Mouse (Mus musculus) liver, embryonic 16.5 days (tissue): ENCODE measurements at regions not wholly inside any gene's neighbourhood (a gene's known extent, or its start where the extent isn't known, plus 50 kb on each side); places are given as distances from the start of the nearest gene placed in this dataset.

Source experiments
- ATAC-seq: fragments of 200-750 bp; cut with Nextera tagmentation; 2 replicates; pipeline ENCODE4 v1.8.0; 2017; ENCODE audit warnings: low read depth, mild to moderate bottlenecking, moderate number of reproducible peaks, moderate library complexity
- H3K27ac ChIP-seq: fragments of 300-500 bp; sonication (generic); 2 replicates; pipeline ENCODE4 v1.5.1; 2014; ENCODE audit warnings: mild to moderate bottlenecking, low read length
- H3K27me3 ChIP-seq: fragments of 300-500 bp; sonication (generic); 2 replicates; pipeline ENCODE4 v1.6.1; 2014; ENCODE audit warnings: low read depth, low read length, mixed read lengths; ENCODE audit not compliant: control insufficient read depth, insufficient read depth
- H3K36me3 ChIP-seq: fragments of 300-500 bp; sonication (generic); 2 replicates; pipeline ENCODE4 v1.6.1; 2014; ENCODE audit warnings: mild to moderate bottlenecking; ENCODE audit not compliant: control insufficient read depth, insufficient read depth
- H3K4me1 ChIP-seq: fragments of 300-500 bp; sonication (generic); 2 replicates; pipeline ENCODE4 v1.6.1; 2014; ENCODE audit warnings: low read depth, low read length, mixed read lengths; ENCODE audit not compliant: control insufficient read depth
- H3K4me2 ChIP-seq: fragments of 300-500 bp; sonication (generic); 2 replicates; pipeline ENCODE4 v1.6.1; 2014; ENCODE audit warnings: low read depth, low read length, mixed read lengths
- H3K4me3 ChIP-seq: fragments of 300-500 bp; sonication (generic); 2 replicates; pipeline ENCODE4 v1.5.1; 2014; ENCODE audit warnings: low read depth, mild to moderate bottlenecking, low read length
- H3K9ac ChIP-seq: fragments of 300-500 bp; sonication (generic); 2 replicates; pipeline ENCODE4 v1.6.1; 2014; ENCODE audit warnings: low read depth, low read length
- H3K9me3 ChIP-seq: fragments of 300-500 bp; sonication (generic); replicated peaks from 2 replicates; pipeline ENCODE4 v1.6.1; 2016; ENCODE audit warnings: low read length; ENCODE audit not compliant: control insufficient read depth
- WGBS: fragments of 180-500 bp; shearing (Covaris S2); extraction: QIAGEN DNeasy Blood & Tissue Kit; methylation state at CpG from one replicate; pipeline ENCODE4 v1.1.7; 2014; ENCODE audit not compliant: insufficient replicate concordance; 5-methylcytosine and 5-hydroxymethylcytosine counted together

- 58% methylated on average over 2 of the region's 2 CpGs for WGBS
- Histone ChIP-seq H3K4me1 (no peaks in the 10 kb centered on the region), H3K27me3 (no peaks in the 10 kb centered on the region), H3K9ac (no peak overlapping the region), H3K4me3 (no peak overlapping the region), H3K9me3 (0 out of 2 replicates have a peak, but pooled peaks cover under 1% of the 10 kb centered on the region), H3K27ac (no peak overlapping the region), H3K36me3 (no peaks in the 10 kb centered on the region), H3K4me2 (no peak overlapping the region)
- ATAC-seq, result no peak
Observed at GRCm38 (mm10) chr5:119579288-119579687, 91.2 kb upstream of the Tbx3 start.

- Histone ChIP-seq H3K4me1 (no peaks in the 10 kb centered on the region), H3K4me3 (no peak overlapping the region), H3K4me2 (no peak overlapping the region), H3K27me3 (no peaks in the 10 kb centered on the region), H3K9ac (no peak overlapping the region), H3K9me3 (no peaks in the 10 kb centered on the region), H3K27ac (no peak overlapping the region), H3K36me3 (no peaks in the 10 kb centered on the region)
- WGBS, result 54% methylated on average over 2 of the region's 2 CpGs
- no peak for ATAC-seq
Observed at GRCm38 (mm10) chr5:119579806-119580205, 90.7 kb upstream of the Tbx3 start.

GRCm38 (mm10) chr5:119580395-119580794, 90.1 kb upstream of the Tbx3 start:
- H3K27me3 ChIP-seq, result no peaks in the 10 kb centered on the region
- no peak overlapping the region for H3K27ac ChIP-seq
- H3K4me3 ChIP-seq, result no peak overlapping the region
- no peaks in the 10 kb centered on the region for H3K9me3 ChIP-seq
- WGBS, result 26% methylated on average over 6 of the region's 6 CpGs
- no peak overlapping the region for H3K4me2 ChIP-seq
- H3K36me3 ChIP-seq, result no peaks in the 10 kb centered on the region
- no peak overlapping the region for H3K9ac ChIP-seq
- no peaks in the 10 kb centered on the region for H3K4me1 ChIP-seq
- peak; percentile 71 for ATAC-seq

- H3K27ac ChIP-seq, result no peak overlapping the region
Observed at GRCm38 (mm10) chr5:119580798-119581197, 89.7 kb upstream of the Tbx3 start.

GRCm38 (mm10) chr5:119584389-119584788, 86.1 kb upstream of the Tbx3 start:
- Histone ChIP-seq H3K36me3 (no peaks in the 10 kb centered on the region), H3K4me2 (no peak overlapping the region), H3K9me3 (no peaks in the 10 kb centered on the region), H3K4me3 (no peak overlapping the region), H3K9ac (no peak overlapping the region), H3K27ac (no peak overlapping the region), H3K27me3 (no peaks in the 10 kb centered on the region), H3K4me1 (no peaks in the 10 kb centered on the region)
- ATAC-seq, result no peak
- WGBS, result 42% methylated on average over 2 of the region's 2 CpGs

More at GRCm38 (mm10) chr5:119580798-119581197, 89.7 kb upstream of the Tbx3 start:
- WGBS, result 28% methylated on average over 2 of the region's 2 CpGs
- H3K36me3 ChIP-seq, result no peaks in the 10 kb centered on the region
- no peak overlapping the region for H3K9ac ChIP-seq
- no peaks in the 10 kb centered on the region for H3K27me3 ChIP-seq
- H3K4me1 ChIP-seq, result no peaks in the 10 kb centered on the region
- H3K9me3 ChIP-seq, result no peaks in the 10 kb centered on the region
- H3K4me3 ChIP-seq, result no peak overlapping the region
- H3K4me2 ChIP-seq, result no peak overlapping the region
- peak; percentile 73 for ATAC-seq

GRCm38 (mm10) chr5:119584914-119585313, 85.6 kb upstream of the Tbx3 start:
- WGBS, result 63% methylated on average over 5 of the region's 5 CpGs
- no peaks in the 10 kb centered on the region for H3K9me3 ChIP-seq

GRCm38 (mm10) chr5:119586391-119587058, 83.9 kb upstream of the Tbx3 start:
- no peaks in the 10 kb centered on the region for H3K36me3 ChIP-seq
- ATAC-seq, result no peak
- H3K27ac ChIP-seq, result no peak overlapping the region
- no peaks in the 10 kb centered on the region for H3K9me3 ChIP-seq
- no peaks in the 10 kb centered on the region for H3K4me1 ChIP-seq
- 57% methylated on average over 12 of the region's 12 CpGs for WGBS
- H3K4me3 ChIP-seq, result no peak overlapping the region
- H3K4me2 ChIP-seq, result no peak overlapping the region
- no peak overlapping the region for H3K9ac ChIP-seq
- H3K27me3 ChIP-seq, result no peaks in the 10 kb centered on the region

More at GRCm38 (mm10) chr5:119584914-119585313, 85.6 kb upstream of the Tbx3 start:
- Histone ChIP-seq H3K27me3 (no peaks in the 10 kb centered on the region), H3K4me2 (no peak overlapping the region), H3K9ac (no peak overlapping the region), H3K4me3 (no peak overlapping the region), H3K27ac (no peak overlapping the region), H3K36me3 (no peaks in the 10 kb centered on the region), H3K4me1 (no peaks in the 10 kb centered on the region)
- no peak for ATAC-seq

- H3K4me2 ChIP-seq, result no peak overlapping the region
- ATAC-seq, result no peak
- no peaks in the 10 kb centered on the region for H3K9me3 ChIP-seq
- H3K9ac ChIP-seq, result no peak overlapping the region
- H3K27ac ChIP-seq, result no peak overlapping the region
- 56% methylated on average over 12 of the region's 12 CpGs for WGBS
- no peaks in the 10 kb centered on the region for H3K27me3 ChIP-seq
- no peaks in the 10 kb centered on the region for H3K36me3 ChIP-seq
- no peaks in the 10 kb centered on the region for H3K4me1 ChIP-seq
- no peak overlapping the region for H3K4me3 ChIP-seq
Observed at GRCm38 (mm10) chr5:119587239-119587811, 83.1 kb upstream of the Tbx3 start.
